26 mouse cellular contexts compared by ENCODE assay signal in genomic region chr6:30041498-30041897, GRCm38 (mm10). TPM values are rescaled to one million over a fixed set of nuclear protein-coding genes. Genes with fewer than 3 reads are reported as not detected.
DNase-seq lines count a peak whose midpoint lies in the region; ATAC-seq and TF ChIP-seq lines count a peak whose summit lies in the region.
"Had no signal": no experiment of that assay in that cellular context is flagged by ENCODE, and none has a peak within 500 bp of the region (broad histone marks: within the 10 kb centered on the region; RNA-seq: fewer than 3 reads in every experiment).

No protein-coding gene starts in this region.

- H3K4me2 ChIP-seq in forebrain, embryonic 16.5 days (ENCODE audit: low read length): no peak overlapping the region
- H3K4me2 ChIP-seq: embryonic facial prominence, embryonic 13.5 days; forebrain, embryonic 12.5 days; forebrain, embryonic 15.5 days; heart, embryonic 11.5 days; hindbrain, embryonic 12.5 days; hindbrain, embryonic 15.5 days had no signal

- TF ChIP-seq POLR2A in thymus, adult 2 months (IDR thresholded peaks at IDR 0.05; ENCODE audit: control insufficient read depth, extremely low read depth, insufficient read depth, low read length, poor library complexity): no peak

- ATAC-seq in granulocyte monocyte progenitor cell, adult 5-6 weeks (replicated peaks; ENCODE audit: poor library complexity, severe bottlenecking): peak; percentile 62
- ATAC-seq in forebrain, embryonic 16.5 days: no peak
- ATAC-seq: forebrain, embryonic 15.5 days had no signal

- H3K4me3 ChIP-seq in thymus, adult 2 months (ENCODE audit: control insufficient read depth, insufficient read depth, low read length): no peak overlapping the region
- no peak overlapping the region for H3K4me3 ChIP-seq in forebrain, embryonic 16.5 days (replicated peaks; ENCODE audit: low read length)
- H3K4me3 ChIP-seq: embryonic facial prominence, embryonic 10.5 days; embryonic facial prominence, embryonic 13.5 days; erythroblast, embryonic 14.5 days; forebrain, embryonic 12.5 days; forebrain, embryonic 15.5 days; hindbrain, embryonic 12.5 days; hindbrain, embryonic 15.5 days had no signal

- TF ChIP-seq CTCF in thymus, adult 2 months (IDR thresholded peaks at IDR 0.05; ENCODE audit: borderline replicate concordance, control insufficient read depth, extremely low read depth, insufficient read depth, low read length, poor library complexity): no peak

- no peak for DNase-seq in thymus, adult 2 months
- DNase-seq in thymus, adult 18-20 months: no peak
- peak; percentile 58 for DNase-seq in 416B (ENCODE audit: low read depth)
- DNase-seq in naive thymus-derived CD4-positive, alpha-beta T cell, adult 2 months (ENCODE audit: low read depth): peak; percentile 34
- no peak for DNase-seq in yolk sac, embryonic 10.5 days (ENCODE audit: low spot score)
- DNase-seq: adrenal gland, adult 2 months; adrenal gland, postnatal 14 days; B cell, adult 2 months; cerebellum, adult 11 months; cerebellum, adult 8-10 months; cerebellum, postnatal 14 days; embryo, embryonic 11 days; gastrocnemius, postnatal 10 days; gastrocnemius, postnatal 36 days had no signal

- no peak overlapping the region for H3K9ac ChIP-seq in forebrain, embryonic 16.5 days (replicated peaks; ENCODE audit: low read depth, low read length)
- H3K9ac ChIP-seq: embryonic facial prominence, embryonic 13.5 days; forebrain, embryonic 12.5 days; forebrain, embryonic 15.5 days; hindbrain, embryonic 12.5 days; hindbrain, embryonic 15.5 days had no signal

- no peaks in the 10 kb centered on the region for H3K9me3 ChIP-seq in forebrain, embryonic 16.5 days (ENCODE audit: control insufficient read depth, low read length)
- H3K9me3 ChIP-seq: embryonic facial prominence, embryonic 10.5 days; embryonic facial prominence, embryonic 13.5 days; forebrain, embryonic 12.5 days; forebrain, embryonic 15.5 days; G1E; hindbrain, embryonic 12.5 days; hindbrain, embryonic 15.5 days had no signal

- peak overlapping the region; percentile 59 for H3K27ac ChIP-seq in thymus, adult 2 months (ENCODE audit: control insufficient read depth, insufficient read depth, low read length)
- H3K27ac ChIP-seq in forebrain, embryonic 16.5 days (ENCODE audit: low read length): no peak overlapping the region
- H3K27ac ChIP-seq: embryonic facial prominence, embryonic 10.5 days; embryonic facial prominence, embryonic 13.5 days; forebrain, embryonic 12.5 days; forebrain, embryonic 15.5 days; hindbrain, embryonic 12.5 days; hindbrain, embryonic 15.5 days had no signal

- no peaks in the 10 kb centered on the region for H3K36me3 ChIP-seq in thymus, adult 2 months (ENCODE audit: control insufficient read depth, insufficient read depth, low read length)
- no peaks in the 10 kb centered on the region for H3K36me3 ChIP-seq in forebrain, embryonic 16.5 days (ENCODE audit: control insufficient read depth, insufficient read depth)
- H3K36me3 ChIP-seq: embryonic facial prominence, embryonic 13.5 days; forebrain, embryonic 12.5 days; forebrain, embryonic 15.5 days; hindbrain, embryonic 12.5 days; hindbrain, embryonic 15.5 days had no signal

- H3K27me3 ChIP-seq in thymus, adult 2 months (ENCODE audit: control insufficient read depth, insufficient read depth, low read length): no peaks in the 10 kb centered on the region
- H3K27me3 ChIP-seq in forebrain, embryonic 16.5 days (replicated peaks; ENCODE audit: control insufficient read depth, insufficient read depth, low read length): no peaks in the 10 kb centered on the region
- H3K27me3 ChIP-seq: CH12.LX; embryonic facial prominence, embryonic 13.5 days; forebrain, embryonic 12.5 days; forebrain, embryonic 15.5 days; hindbrain, embryonic 12.5 days; hindbrain, embryonic 15.5 days had no signal

- WGBS in thymus, adult 2 months: 0% methylated on average over 1 of the region's 1 CpGs
- WGBS in forebrain, embryonic 16.5 days: 60% methylated on average over 1 of the region's 1 CpGs

- peaks cover 6% of the 10 kb centered on the region for H3K4me1 ChIP-seq in thymus, adult 2 months (replicated peaks; ENCODE audit: control insufficient read depth, insufficient read depth, low read length)
- H3K4me1 ChIP-seq in forebrain, embryonic 16.5 days (replicated peaks; ENCODE audit: control insufficient read depth, insufficient read depth, low read length): 0 out of 2 replicates have a peak, but pooled peaks cover 3% of the 10 kb centered on the region
- H3K4me1 ChIP-seq: embryonic facial prominence, embryonic 13.5 days; forebrain, embryonic 12.5 days; hindbrain, embryonic 12.5 days had no signal

RNA-seq across cellular contexts. Expression of gene Nrf1, which starts 6.3 kb away (rescaled TPM):
- polyA plus RNA-seq in thymus, adult 2 months (2012; rRNA removed): 116 and 127 TPM in 2 replicates
- total RNA-seq in granulocyte monocyte progenitor cell, adult 5-6 weeks (2014; fragmentation: Nextera tagmentation): 44.7 and 45.4 TPM in 2 replicates
- total RNA-seq in granulocyte monocyte progenitor cell, adult 5-6 weeks (2017): 47.8 and 49.0 TPM in 2 replicates
- polyA plus RNA-seq in forebrain, embryonic 16.5 days (2015; fragmentation: Nextera tagmentation; extraction: Ambion mirVana): 54.6 and 57.4 TPM in 2 replicates

Comparison
In these comparisons a context has a peak if more than half of its experiments do, and no peak if none do; other contexts are left out.
1. DNase-seq: peak in 416B (single experiment) and naive thymus-derived CD4-positive, alpha-beta T cell, adult 2 months (single experiment); none in thymus, adult 2 months (single experiment), thymus, adult 18-20 months (0 of 2) and yolk sac, embryonic 10.5 days (single experiment).